Mouse (Mus musculus): ENCODE results near the gene Osbpl10. TPM values are rescaled to one million over a fixed set of nuclear protein-coding genes. Genes with fewer than 3 reads are reported as not detected.

The Osbpl10 gene
- polyA plus RNA-seq, 1 experiment from 2014 or later = 1.4 TPM

DNA sequence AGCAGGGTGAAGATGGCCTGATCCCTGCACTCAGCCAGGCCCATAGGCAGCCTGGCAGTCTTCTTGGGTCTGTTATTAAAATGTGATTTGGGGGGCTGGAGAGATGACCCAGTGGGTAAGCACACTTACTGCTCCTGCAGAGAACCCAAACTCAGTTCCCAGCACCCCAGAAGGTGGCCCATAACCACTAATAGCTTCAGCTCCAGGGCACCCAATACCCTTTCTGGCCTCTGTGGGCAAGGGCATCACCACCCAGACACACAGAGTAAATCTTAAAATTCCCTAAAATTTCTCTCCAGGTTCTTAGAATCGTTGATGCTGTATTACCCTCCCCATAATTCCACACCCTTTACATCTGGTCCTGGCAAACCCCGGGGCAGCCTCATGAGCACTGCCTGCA lies 256.2 kb downstream of the Osbpl10 start:
- TF ChIP-seq CTCF (IDR thresholded peaks at IDR 0.05; ENCODE audit: low read depth) (no peak), EP300 (optimal IDR thresholded peaks at IDR 0.05) (no peak)
- Histone ChIP-seq H3K4me3 (ENCODE audit: low read depth, low read length) (no peak overlapping the region), H3K27ac (replicated peaks) (no peak overlapping the region), H3K9ac (ENCODE audit: low read length) (no peak overlapping the region), H3K36me3 (ENCODE audit: control insufficient read depth, insufficient read depth, low read length) (no peaks in the 10 kb centered on the region), H3K9me3 (ENCODE audit: control insufficient read depth, low read length) (no peaks in the 10 kb centered on the region), H3K27me3 (ENCODE audit: control insufficient read depth, insufficient read depth, low read length) (no peaks in the 10 kb centered on the region), H3K4me2 (replicated peaks; ENCODE audit: low read depth) (no peak overlapping the region), H3K4me1 (replicated peaks; ENCODE audit: control insufficient read depth, insufficient read depth) (no peaks in the 10 kb centered on the region)
- ATAC-seq (ENCODE audit: low FRiP score, low TSS enrichment) (no peak), DNase-seq (ENCODE audit: low spot score) (no peak)
- WGBS = 96% methylated on average over 2 of the region's 2 CpGs

DNA sequence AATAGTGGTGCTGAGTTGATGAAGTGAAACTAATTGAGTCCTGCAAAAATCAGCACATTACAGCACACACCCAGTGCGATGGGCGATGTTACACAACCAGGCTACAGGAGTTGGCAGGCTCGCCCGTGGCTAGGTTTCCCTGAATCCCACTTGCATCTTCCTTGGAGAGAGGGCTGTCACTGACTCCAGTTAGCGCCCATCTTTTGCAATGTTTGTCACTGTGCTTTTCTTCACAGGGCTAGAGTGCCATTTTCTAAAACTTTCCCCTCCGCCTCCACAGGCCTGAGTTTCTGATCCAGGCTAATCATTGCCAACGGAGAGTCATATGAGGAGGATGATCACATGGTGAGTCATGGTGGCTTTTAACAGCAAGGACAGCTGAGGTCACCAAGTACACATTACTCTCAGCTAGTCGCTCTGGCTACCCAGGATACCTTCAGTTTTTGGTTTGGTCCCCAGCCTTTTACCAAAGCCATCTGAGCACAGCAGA lies 258.0 kb downstream of the Osbpl10 start:
- no peaks in the 10 kb centered on the region for H3K9me3 ChIP-seq (ENCODE audit: control insufficient read depth, low read length)
- H3K27me3 ChIP-seq (ENCODE audit: control insufficient read depth, insufficient read depth, low read length) = no peaks in the 10 kb centered on the region
- no peak for TF ChIP-seq CTCF (IDR thresholded peaks at IDR 0.05; ENCODE audit: low read depth)
- TF ChIP-seq EP300 (optimal IDR thresholded peaks at IDR 0.05) = no peak
- no peak overlapping the region for H3K4me2 ChIP-seq (replicated peaks; ENCODE audit: low read depth)
- no peaks in the 10 kb centered on the region for H3K4me1 ChIP-seq (replicated peaks; ENCODE audit: control insufficient read depth, insufficient read depth)
- WGBS = 82% methylated on average over 8 of the region's 8 CpGs
- DNase-seq (ENCODE audit: low spot score) = no peak
- ATAC-seq (ENCODE audit: low FRiP score, low TSS enrichment) = no peak
- H3K27ac ChIP-seq (replicated peaks) = no peak overlapping the region
- H3K4me3 ChIP-seq (ENCODE audit: low read depth, low read length) = no peak overlapping the region
- peaks cover 4% of the 10 kb centered on the region; the same call in 1 of the 2 replicates for H3K36me3 ChIP-seq (ENCODE audit: control insufficient read depth, insufficient read depth, low read length)
- no peak overlapping the region for H3K9ac ChIP-seq (ENCODE audit: low read length)

DNA sequence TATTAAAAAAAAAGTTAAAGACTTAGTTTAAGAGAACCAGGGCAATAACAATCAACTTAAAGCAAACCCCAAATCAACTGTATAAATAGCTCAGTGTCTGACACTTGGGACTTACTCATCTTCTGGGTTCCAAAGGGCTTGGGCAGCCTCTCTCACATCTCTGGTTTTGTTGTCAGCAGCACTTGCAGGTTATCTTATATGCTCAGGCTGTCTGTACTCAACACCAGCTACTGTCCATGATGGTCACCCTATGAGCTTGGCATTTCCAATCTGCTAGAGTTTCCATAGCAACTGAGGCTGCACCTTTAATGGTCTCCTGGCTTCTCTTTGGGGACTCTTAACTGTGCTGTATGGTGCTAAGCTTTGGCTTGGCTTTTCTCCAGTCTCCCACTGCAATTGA lies 259.6 kb downstream of the Osbpl10 start:
- H3K27ac ChIP-seq (replicated peaks) = no peak overlapping the region
- no peak overlapping the region for H3K4me3 ChIP-seq (ENCODE audit: low read depth, low read length)
- peaks cover 7% of the 10 kb centered on the region; the same call in 1 of the 2 replicates for H3K36me3 ChIP-seq (ENCODE audit: control insufficient read depth, insufficient read depth, low read length)
- TF ChIP-seq CTCF (IDR thresholded peaks at IDR 0.05; ENCODE audit: low read depth) (no peak), EP300 (optimal IDR thresholded peaks at IDR 0.05) (no peak)
- no peak for ATAC-seq (ENCODE audit: low FRiP score, low TSS enrichment)
- no peaks in the 10 kb centered on the region for H3K9me3 ChIP-seq (ENCODE audit: control insufficient read depth, low read length)
- no peak overlapping the region for H3K4me2 ChIP-seq (replicated peaks; ENCODE audit: low read depth)
- no peak for DNase-seq (ENCODE audit: low spot score)
- no peaks in the 10 kb centered on the region for H3K27me3 ChIP-seq (ENCODE audit: control insufficient read depth, insufficient read depth, low read length)
- no peak overlapping the region for H3K9ac ChIP-seq (ENCODE audit: low read length)
- no peaks in the 10 kb centered on the region for H3K4me1 ChIP-seq (replicated peaks; ENCODE audit: control insufficient read depth, insufficient read depth)

DNA sequence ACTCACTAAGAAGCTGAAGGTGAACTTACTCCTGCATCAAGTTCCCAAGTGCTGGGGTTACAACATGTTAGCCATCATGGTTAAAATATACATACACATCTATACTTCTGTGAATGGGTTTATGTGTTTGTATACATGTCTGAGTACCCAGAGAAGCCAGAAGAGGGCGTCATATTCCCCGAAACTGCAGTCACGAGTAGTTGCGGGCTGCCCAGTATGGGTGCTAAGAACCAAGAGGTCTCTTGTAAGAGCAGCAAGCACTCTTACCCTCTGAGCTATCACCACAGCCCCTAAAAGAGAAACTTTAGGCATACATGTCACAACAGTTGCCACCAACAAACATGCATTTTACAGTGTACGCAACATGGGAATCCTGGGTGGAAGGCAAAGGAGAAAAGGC lies 261.5 kb downstream of the Osbpl10 start:
- no peak for DNase-seq (ENCODE audit: low spot score)
- Histone ChIP-seq H3K9me3 (ENCODE audit: control insufficient read depth, low read length) (no peaks in the 10 kb centered on the region), H3K27me3 (ENCODE audit: control insufficient read depth, insufficient read depth, low read length) (no peaks in the 10 kb centered on the region), H3K4me1 (replicated peaks; ENCODE audit: control insufficient read depth, insufficient read depth) (no peaks in the 10 kb centered on the region), H3K36me3 (ENCODE audit: control insufficient read depth, insufficient read depth, low read length) (peaks cover 13% of the 10 kb centered on the region), H3K27ac (replicated peaks) (no peak overlapping the region), H3K4me2 (replicated peaks; ENCODE audit: low read depth) (no peak overlapping the region), H3K9ac (ENCODE audit: low read length) (no peak overlapping the region), H3K4me3 (ENCODE audit: low read depth, low read length) (no peak overlapping the region)
- ATAC-seq (ENCODE audit: low FRiP score, low TSS enrichment) = no peak; the same call in 1 of the 2 replicates
- peak; percentile 7; the same call in 1 of the 2 replicates for TF ChIP-seq CTCF (IDR thresholded peaks at IDR 0.05; ENCODE audit: low read depth)
- no peak for TF ChIP-seq EP300 (optimal IDR thresholded peaks at IDR 0.05)
- WGBS = 96% methylated on average over 5 of the region's 5 CpGs

DNA sequence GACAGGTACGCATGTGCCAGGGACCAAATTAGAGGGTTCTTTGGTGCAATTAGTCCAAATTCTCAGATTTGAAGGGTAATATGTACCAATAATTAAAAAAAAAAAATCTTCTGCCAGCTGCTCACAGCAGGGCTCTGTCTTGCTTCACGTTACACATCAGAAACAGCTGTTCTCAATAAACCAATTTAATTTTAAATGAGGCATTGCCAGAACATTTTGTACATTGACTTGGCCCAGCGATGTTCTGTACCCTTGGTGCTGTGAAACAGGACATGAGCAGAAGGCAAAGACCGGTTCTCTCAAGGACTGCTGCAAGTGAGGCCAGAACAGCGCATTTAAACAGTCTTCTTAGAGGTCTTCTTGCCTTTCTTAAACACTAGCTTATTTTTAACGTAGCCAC lies 265.3 kb downstream of the Osbpl10 start:
- Histone ChIP-seq H3K4me2 (replicated peaks; ENCODE audit: low read depth) (no peak overlapping the region), H3K9me3 (ENCODE audit: control insufficient read depth, low read length) (no peaks in the 10 kb centered on the region), H3K4me3 (ENCODE audit: low read depth, low read length) (no peak overlapping the region), H3K27me3 (ENCODE audit: control insufficient read depth, insufficient read depth, low read length) (no peaks in the 10 kb centered on the region), H3K4me1 (replicated peaks; ENCODE audit: control insufficient read depth, insufficient read depth) (no peaks in the 10 kb centered on the region), H3K36me3 (ENCODE audit: control insufficient read depth, insufficient read depth, low read length) (peaks cover 21% of the 10 kb centered on the region), H3K27ac (replicated peaks) (no peak overlapping the region), H3K9ac (ENCODE audit: low read length) (no peak overlapping the region)
- DNase-seq (ENCODE audit: low spot score) (no peak), ATAC-seq (ENCODE audit: low FRiP score, low TSS enrichment) (no peak)
- 81% methylated on average over 6 of the region's 6 CpGs for WGBS
- no peak for TF ChIP-seq EP300 (optimal IDR thresholded peaks at IDR 0.05)
- no peak for TF ChIP-seq CTCF (IDR thresholded peaks at IDR 0.05; ENCODE audit: low read depth)

DNA sequence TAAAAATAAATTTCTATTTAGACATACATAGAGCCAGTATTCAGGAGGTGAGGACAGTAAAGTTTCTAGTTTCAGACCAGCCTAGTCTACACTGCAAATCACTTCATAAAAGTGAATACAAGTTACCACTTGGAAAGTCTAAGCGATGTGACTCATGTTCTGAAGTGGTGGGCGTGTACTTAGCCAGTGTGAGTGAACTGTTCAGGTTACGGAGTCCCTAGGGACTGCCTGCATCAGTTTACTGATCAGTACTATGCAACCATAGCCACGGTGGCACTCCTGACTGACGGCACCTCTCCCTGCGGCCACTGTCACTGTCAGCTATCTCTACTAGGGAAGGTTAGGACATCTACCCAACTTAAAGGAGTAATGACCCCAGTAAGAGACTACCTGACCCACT lies 266.7 kb downstream of the Osbpl10 start:
- no peaks in the 10 kb centered on the region for H3K9me3 ChIP-seq (ENCODE audit: control insufficient read depth, low read length)
- peak; percentile 45; the same call in 1 of the 2 replicates for ATAC-seq (ENCODE audit: low FRiP score, low TSS enrichment)
- 83% methylated on average over 6 of the region's 6 CpGs for WGBS
- no peaks in the 10 kb centered on the region for H3K4me1 ChIP-seq (replicated peaks; ENCODE audit: control insufficient read depth, insufficient read depth)
- H3K27ac ChIP-seq (replicated peaks) = no peak overlapping the region
- peaks cover 30% of the 10 kb centered on the region for H3K36me3 ChIP-seq (ENCODE audit: control insufficient read depth, insufficient read depth, low read length)
- no peak overlapping the region for H3K9ac ChIP-seq (ENCODE audit: low read length)
- H3K4me3 ChIP-seq (ENCODE audit: low read depth, low read length) = no peak overlapping the region
- no peak overlapping the region for H3K4me2 ChIP-seq (replicated peaks; ENCODE audit: low read depth)
- DNase-seq (ENCODE audit: low spot score) = no peak
- no peaks in the 10 kb centered on the region for H3K27me3 ChIP-seq (ENCODE audit: control insufficient read depth, insufficient read depth, low read length)
- TF ChIP-seq CTCF (IDR thresholded peaks at IDR 0.05; ENCODE audit: low read depth) (no peak), EP300 (optimal IDR thresholded peaks at IDR 0.05) (no peak)

All from stomach, postnatal 0 days (tissue).